Mouse (Mus musculus) urinary bladder, adult 2 months (tissue): ENCODE measurements around the gene Slc2a6. TPM values are rescaled to one million over a fixed set of nuclear protein-coding genes. Genes with fewer than 3 reads are reported as not detected.

Experiments used
- DNase-seq: peaks from one replicate; pipeline ENCODE4 v3.0.0; 2022; ENCODE audit warnings: low spot score
- polyA plus RNA-seq: library from polyadenylated mRNA; depleted of rRNA; stranded (reverse); fragments of >200 nt; gene quantifications from 2 replicates; pipeline ENCODE4 v1.2.3, GENCODE M21; 2012

The Slc2a6 gene
- polyA plus RNA-seq, 1 experiment: 2.8 TPM

DNA sequence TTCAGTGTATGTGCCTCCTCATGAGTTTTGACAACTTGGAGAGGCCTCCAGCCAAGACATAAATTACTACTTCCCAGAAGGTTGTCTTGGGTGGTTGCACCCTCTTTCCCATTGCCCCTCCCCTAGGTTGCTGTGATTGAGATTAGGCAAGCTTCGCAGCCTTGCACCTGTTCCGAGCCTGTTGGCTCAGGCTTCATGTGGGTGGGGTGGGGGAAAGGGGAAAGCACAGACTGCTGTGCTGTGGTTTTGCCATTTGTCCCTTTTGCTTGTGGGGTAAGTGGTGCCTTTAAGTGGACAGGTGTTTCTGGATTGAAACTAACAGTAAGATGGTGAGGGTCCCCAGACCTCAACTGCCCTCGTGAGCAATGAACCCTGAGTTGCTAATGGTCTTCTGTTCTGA lies 8.2 kb upstream of the Slc2a6 start:
- no peak for DNase-seq

DNA sequence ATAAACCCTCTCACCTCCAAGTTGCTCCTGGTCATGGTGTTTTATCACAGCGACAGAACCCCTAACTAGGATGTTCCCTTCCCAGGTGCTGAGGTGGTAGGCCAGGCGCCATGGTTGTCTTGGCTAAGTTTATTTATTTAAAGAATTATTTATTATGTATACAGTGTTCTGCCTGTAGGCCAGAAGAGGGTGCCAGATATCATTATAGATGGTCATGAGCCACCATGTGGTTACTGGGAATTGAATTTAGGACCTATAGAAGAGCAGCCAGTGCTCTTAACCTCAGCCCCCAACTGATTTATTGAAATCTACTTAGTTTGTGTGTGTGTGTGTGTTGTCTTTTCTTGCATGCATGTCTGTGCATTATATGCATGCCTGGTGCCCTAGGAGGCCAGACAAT lies 4.6 kb upstream of the Slc2a6 start:
- no peak for DNase-seq

DNA sequence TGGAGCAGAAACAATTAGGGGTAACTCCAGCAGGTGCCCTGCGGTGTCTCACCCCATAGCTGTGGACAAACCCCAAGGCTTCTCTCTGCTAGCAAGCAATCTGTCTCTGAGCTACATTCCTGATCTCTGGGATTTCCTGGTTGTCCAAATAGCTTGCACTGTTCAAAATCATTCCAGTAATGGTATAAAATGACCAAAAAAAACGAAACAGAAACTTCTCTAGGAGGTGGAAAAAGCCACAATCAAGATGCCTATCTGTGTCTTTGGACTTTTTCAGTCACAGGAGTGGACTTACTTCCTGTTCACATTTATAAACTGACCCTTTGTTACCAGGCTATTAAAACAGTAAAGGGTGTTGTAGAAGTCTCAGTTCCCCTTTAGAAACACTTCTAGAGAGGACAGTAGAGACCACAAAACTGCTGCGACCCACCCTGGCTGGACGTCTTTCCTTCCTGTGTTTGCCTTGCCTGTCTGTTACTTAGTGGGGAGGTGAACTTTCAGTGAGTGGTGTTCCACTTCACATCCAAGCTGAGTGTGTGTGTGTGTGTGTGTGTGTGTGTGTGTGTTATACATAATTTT lies 728 bp upstream of the Slc2a6 start:
- DNase-seq: no peak

- DNase-seq: no peak
Observed at GRCm38 (mm10) chr2:27026857-27027617, 761 bp downstream of the Slc2a6 start.

DNA sequence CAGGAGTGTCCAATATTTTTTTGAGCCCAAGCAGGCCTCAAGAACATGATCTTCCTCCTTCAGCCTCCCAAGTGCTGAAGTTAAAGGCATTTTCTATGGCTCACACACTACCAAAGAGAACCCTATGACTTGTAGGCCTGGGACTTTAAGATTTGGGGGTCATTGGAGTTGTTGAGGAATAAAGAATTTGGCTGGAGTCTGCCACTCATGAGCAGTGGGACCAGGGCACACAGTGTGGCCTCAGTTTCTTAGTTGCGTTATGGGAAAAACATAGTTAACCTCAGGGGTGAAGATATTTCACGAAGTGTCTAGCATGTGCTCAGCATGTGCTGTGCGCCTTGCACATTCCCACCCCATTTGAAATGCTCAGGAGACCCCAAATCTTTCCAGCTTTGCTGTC lies 1.5 kb downstream of the Slc2a6 start:
- DNase-seq: no peak

DNA sequence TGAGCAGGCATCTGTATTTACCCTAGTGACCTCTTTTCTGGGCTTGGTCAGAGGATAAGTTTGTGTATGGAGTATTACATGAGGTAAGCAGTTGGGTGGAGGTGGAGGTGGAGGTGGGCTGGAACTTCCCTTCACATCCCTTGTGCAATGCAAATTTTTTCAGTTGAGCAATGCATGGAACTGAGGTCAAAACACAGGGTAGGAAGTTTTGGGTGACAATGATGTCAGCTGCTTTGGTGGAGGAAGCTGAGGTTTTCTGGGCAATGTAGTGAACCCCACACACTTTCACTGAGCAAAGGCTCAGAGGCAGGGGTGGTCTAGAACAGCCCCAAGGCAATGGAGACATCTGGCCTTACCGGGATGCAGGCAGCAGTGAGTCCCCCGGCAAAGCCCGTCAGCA lies 2.3 kb downstream of the Slc2a6 start:
- DNase-seq: no peak

- DNase-seq: no peak
Observed at GRCm38 (mm10) chr2:27024136-27024535, 3.7 kb downstream of the Slc2a6 start.

DNA sequence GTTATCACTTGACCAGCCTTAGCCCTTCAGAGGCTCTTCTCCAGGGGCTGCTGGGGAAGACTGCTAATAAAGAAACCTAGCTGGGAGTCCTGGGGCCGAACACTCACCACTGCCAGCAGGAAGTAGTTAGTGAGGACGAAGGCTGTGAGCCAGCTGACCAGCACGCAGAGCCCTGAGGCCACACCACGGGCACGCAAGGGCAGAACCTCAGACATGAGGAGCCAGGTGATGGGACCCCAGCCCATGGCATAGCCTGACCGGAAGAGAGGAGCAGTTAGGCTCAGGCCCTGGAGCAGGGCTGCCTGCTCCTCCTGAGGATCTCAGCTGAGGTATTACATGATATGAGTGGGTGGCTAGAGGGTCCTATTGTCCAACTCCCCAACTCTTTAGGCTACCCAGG lies 5.2 kb downstream of the Slc2a6 start:
- no peak for DNase-seq

- DNase-seq: no peak
Observed at GRCm38 (mm10) chr2:27021103-27021502, 6.7 kb downstream of the Slc2a6 start.

- DNase-seq: no peak
Observed at GRCm38 (mm10) chr2:27019530-27019929, 8.3 kb downstream of the Slc2a6 start.

DNA sequence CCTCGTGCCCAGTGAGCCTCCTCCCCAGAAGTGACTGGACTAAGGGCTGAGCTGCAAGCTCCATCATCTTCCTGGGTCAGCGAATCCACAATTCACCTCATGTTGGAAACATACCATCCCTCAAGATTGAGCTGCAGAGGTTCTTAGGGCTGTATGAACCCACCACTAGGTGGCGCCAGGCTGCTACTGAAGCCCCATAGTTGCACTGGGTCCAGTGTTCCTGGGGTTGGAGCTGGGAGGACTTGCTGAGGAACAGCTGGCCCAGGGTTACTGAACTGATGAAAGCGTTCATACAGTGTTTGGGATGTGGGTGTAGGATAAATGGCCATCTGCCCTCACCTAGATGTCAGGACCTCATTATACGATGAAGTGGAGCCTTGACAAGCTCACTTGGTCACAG lies 10.0 kb downstream of the Slc2a6 start:
- DNase-seq: no peak

DNA sequence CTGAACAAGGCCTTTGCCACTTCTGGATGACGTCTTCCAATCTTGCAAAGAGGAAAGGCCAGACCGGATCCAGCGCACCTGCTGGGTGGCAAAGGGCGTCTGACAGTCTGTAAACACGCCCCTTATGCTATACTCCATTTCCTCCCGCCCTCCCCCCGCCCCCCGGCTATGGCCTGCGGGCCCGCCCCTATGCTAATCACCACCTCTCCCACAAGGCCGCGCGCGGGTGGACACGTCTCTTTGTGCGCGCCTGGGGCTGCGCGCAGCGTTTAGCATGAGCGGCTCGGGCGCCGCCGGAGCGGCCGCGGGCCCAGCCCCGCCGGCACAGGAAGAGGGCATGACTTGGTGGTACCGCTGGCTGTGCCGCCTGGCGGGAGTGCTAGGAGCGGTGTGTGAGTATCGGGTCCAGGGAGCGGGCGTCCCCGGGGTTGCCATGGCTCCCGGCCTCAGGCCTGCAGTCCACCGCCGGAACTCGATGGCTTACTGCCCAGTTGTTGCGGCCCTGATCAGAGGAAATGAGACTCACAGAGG lies 18.0 kb downstream of the Slc2a6 start, which contains the start of gene Cacfd1:
Cacfd1 (plus strand) TSS at position 213 of the 531 bp plus-strand sequence.
- DNase-seq: peak; percentile 80

GRCm38 (mm10) chr2:27007701-27008100 lies 20.1 kb downstream of the Slc2a6 start:
- DNase-seq: no peak

GRCm38 (mm10) chr2:27006255-27006654 lies 21.5 kb downstream of the Slc2a6 start:
- no peak for DNase-seq

DNA sequence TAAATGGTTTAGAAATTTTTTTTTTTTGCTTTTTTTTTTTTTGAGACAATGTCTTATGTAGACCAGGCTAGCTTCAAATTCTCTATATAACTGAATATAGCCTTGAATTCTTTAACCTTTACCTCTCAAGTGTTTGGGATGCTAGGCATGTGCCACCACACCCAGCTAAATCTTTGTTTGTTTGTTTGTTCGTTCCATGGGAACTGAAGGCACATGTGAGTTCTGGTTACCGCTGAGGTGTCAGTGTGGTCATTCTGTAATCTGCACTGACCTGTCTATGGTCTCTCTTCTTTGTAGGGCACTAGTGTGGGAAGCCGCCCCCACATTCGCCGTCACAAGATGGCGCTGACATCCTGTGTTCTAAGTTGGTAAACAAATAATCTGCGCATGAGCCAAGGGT lies 29.8 kb downstream of the Slc2a6 start:
- DNase-seq: no peak

- no peak for DNase-seq
Observed at GRCm38 (mm10) chr2:26997498-26997897, 30.3 kb downstream of the Slc2a6 start.

DNA sequence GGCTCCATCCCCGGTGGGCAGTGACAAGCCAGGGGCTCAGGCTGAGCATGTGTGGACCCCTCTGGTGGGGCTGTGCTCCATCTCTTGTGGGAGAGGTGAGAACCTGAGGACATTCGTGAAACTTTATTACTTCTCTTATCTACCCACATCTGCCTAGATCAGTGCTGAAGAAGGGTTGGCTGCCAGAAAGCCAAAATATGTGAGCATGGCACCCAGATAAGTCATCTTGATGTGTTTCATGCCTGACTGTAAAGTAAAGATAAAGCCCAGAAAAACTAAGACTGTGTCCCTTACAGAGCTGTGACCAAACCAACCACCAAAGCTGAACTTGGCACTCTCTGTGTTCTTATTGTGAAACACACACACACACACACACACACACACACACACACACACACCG lies 33.9 kb downstream of the Slc2a6 start:
- DNase-seq: no peak

DNA sequence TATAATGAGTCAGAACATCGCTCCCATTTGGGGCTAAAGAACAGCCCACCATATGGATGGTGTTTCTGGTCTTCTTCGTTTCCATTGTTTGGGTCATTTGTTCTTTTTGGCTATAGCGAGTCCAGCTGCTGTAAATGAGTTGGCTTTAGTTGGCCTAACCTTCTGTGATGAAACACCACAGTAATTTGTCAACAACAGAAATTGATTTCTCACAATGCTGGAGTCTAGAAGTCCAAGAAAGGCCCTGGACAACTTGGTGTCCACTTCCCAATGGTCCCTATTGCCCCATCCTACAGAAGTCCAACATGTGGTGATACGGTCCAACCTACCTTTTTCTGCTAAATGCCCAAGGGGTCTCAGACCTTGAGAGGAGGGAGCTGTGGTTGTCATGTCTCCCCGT lies 43.2 kb downstream of the Slc2a6 start:
- DNase-seq: no peak

- no peak for DNase-seq
Observed at GRCm38 (mm10) chr2:26984179-26984578, 43.6 kb downstream of the Slc2a6 start.

DNA sequence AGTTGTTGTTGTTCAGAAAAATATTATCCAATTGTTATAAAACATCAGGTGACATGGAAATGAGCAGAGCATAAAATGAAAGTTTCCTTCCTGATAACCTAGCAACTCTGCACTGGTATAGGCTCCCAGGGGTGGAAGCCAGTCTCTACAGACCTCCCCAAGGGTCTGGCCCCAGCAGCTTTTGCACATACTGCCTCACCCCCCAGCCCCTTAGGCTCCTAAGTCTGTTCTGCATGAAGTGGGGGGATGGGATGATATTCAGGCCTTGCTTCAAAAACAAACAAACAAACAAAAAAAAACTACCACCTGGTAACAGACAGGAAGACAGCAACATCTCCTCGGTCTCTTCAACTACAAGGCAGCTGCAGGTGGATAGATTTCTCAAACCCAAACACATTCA lies 47.4 kb downstream of the Slc2a6 start:
- no peak for DNase-seq

GRCm38 (mm10) chr2:26973960-26974359 lies 53.8 kb downstream of the Slc2a6 start:
- no peak for DNase-seq

- no peak for DNase-seq
Observed at GRCm38 (mm10) chr2:26973116-26973515, 54.7 kb downstream of the Slc2a6 start, which contains the start of gene Adamts13. TSS of gene Adamts13 (plus strand) at chr2:26973416.
